Mouse (Mus musculus): Measurements from ENCODE around the gene Tent5b. TPM values are rescaled to one million over a fixed set of nuclear protein-coding genes. Genes with fewer than 3 reads are reported as not detected.
"Not testable (repeated sequence)": the region's sequence is repeated elsewhere in the genome, so short reads cannot be mapped to it uniquely, and the experiment has no call there.

The Tent5b gene
- polyA plus RNA-seq, 1 experiment from 2014 or later = 1.0 TPM

- H3K36me3 ChIP-seq (ENCODE audit: control insufficient read depth, insufficient read depth) = no peaks in the 10 kb centered on the region
- no peaks in the 10 kb centered on the region for H3K9me3 ChIP-seq (replicated peaks; ENCODE audit: control insufficient read depth, low read length)
- H3K9ac ChIP-seq (ENCODE audit: low read length) = no peak overlapping the region
- peaks cover 40% of the 10 kb centered on the region for H3K27me3 ChIP-seq (ENCODE audit: control insufficient read depth, insufficient read depth, low read length)
- no peaks in the 10 kb centered on the region for H3K4me1 ChIP-seq (ENCODE audit: control insufficient read depth, insufficient read depth, low read length)
- H3K4me3 ChIP-seq (ENCODE audit: low read length) = no peak overlapping the region
- 60% methylated on average over 9 of the region's 9 CpGs for WGBS
- no peak overlapping the region for H3K4me2 ChIP-seq (ENCODE audit: low read depth, low read length)
- H3K27ac ChIP-seq (ENCODE audit: low read length) = no peak overlapping the region
- no peak for ATAC-seq (replicated peaks; ENCODE audit: extremely low read depth, insufficient read depth, low FRiP score)
Measured at GRCm38 (mm10) chr4:133504755-133505485, 25.0 kb downstream of the Tent5b start.

GRCm38 (mm10) chr4:133506573-133506972 is 26.6 kb downstream of the Tent5b start:
- peaks cover 29% of the 10 kb centered on the region for H3K27me3 ChIP-seq (ENCODE audit: control insufficient read depth, insufficient read depth, low read length)
- no peak overlapping the region for H3K9ac ChIP-seq (ENCODE audit: low read length)
- peak overlapping the region; percentile 16; the same call in 1 of the 2 replicates for H3K27ac ChIP-seq (ENCODE audit: low read length)
- no peaks in the 10 kb centered on the region for H3K36me3 ChIP-seq (ENCODE audit: control insufficient read depth, insufficient read depth)
- ATAC-seq (replicated peaks; ENCODE audit: extremely low read depth, insufficient read depth, low FRiP score) = no peak
- WGBS = 51% methylated on average over 5 of the region's 5 CpGs
- no peaks in the 10 kb centered on the region for H3K9me3 ChIP-seq (replicated peaks; ENCODE audit: control insufficient read depth, low read length)
- H3K4me3 ChIP-seq (ENCODE audit: low read length) = no peak overlapping the region
- H3K4me2 ChIP-seq (ENCODE audit: low read depth, low read length) = no peak overlapping the region
- H3K4me1 ChIP-seq (ENCODE audit: control insufficient read depth, insufficient read depth, low read length) = no peaks in the 10 kb centered on the region

- H3K4me2 ChIP-seq (ENCODE audit: low read depth, low read length) = no peak overlapping the region
- H3K27me3 ChIP-seq (ENCODE audit: control insufficient read depth, insufficient read depth, low read length) = peaks cover 10% of the 10 kb centered on the region; the same call in 1 of the 2 replicates
- no peaks in the 10 kb centered on the region for H3K36me3 ChIP-seq (ENCODE audit: control insufficient read depth, insufficient read depth)
- no peak for ATAC-seq (replicated peaks; ENCODE audit: extremely low read depth, insufficient read depth, low FRiP score)
- no peak overlapping the region for H3K4me3 ChIP-seq (ENCODE audit: low read length)
- H3K27ac ChIP-seq (ENCODE audit: low read length) = no peak overlapping the region
- H3K4me1 ChIP-seq (ENCODE audit: control insufficient read depth, insufficient read depth, low read length) = no peaks in the 10 kb centered on the region
- 74% methylated on average over 7 of the region's 7 CpGs for WGBS
- no peaks in the 10 kb centered on the region for H3K9me3 ChIP-seq (replicated peaks; ENCODE audit: control insufficient read depth, low read length)
- no peak overlapping the region for H3K9ac ChIP-seq (ENCODE audit: low read length)
Measured at GRCm38 (mm10) chr4:133508990-133509389, 29.1 kb downstream of the Tent5b start.

GRCm38 (mm10) chr4:133511050-133511449 is 31.1 kb downstream of the Tent5b start:
- H3K9ac ChIP-seq (ENCODE audit: low read length) = no peak overlapping the region
- H3K9me3 ChIP-seq (replicated peaks; ENCODE audit: control insufficient read depth, low read length) = no peaks in the 10 kb centered on the region
- no peak overlapping the region for H3K27ac ChIP-seq (ENCODE audit: low read length)
- peaks cover 8% of the 10 kb centered on the region; the same call in 1 of the 2 replicates for H3K27me3 ChIP-seq (ENCODE audit: control insufficient read depth, insufficient read depth, low read length)
- ATAC-seq (replicated peaks; ENCODE audit: extremely low read depth, insufficient read depth, low FRiP score) = no peak
- 74% methylated on average over 5 of the region's 5 CpGs for WGBS
- no peaks in the 10 kb centered on the region for H3K4me1 ChIP-seq (ENCODE audit: control insufficient read depth, insufficient read depth, low read length)
- H3K36me3 ChIP-seq (ENCODE audit: control insufficient read depth, insufficient read depth) = no peaks in the 10 kb centered on the region
- no peak overlapping the region for H3K4me2 ChIP-seq (ENCODE audit: low read depth, low read length)
- no peak overlapping the region for H3K4me3 ChIP-seq (ENCODE audit: low read length)

- H3K4me3 ChIP-seq (ENCODE audit: low read length); H3K9ac ChIP-seq (ENCODE audit: low read length); H3K36me3 ChIP-seq (ENCODE audit: control insufficient read depth, insufficient read depth); H3K4me2 ChIP-seq (ENCODE audit: low read depth, low read length); H3K4me1 ChIP-seq (ENCODE audit: control insufficient read depth, insufficient read depth, low read length); ATAC-seq (replicated peaks; ENCODE audit: extremely low read depth, insufficient read depth, low FRiP score); H3K27me3 ChIP-seq (ENCODE audit: control insufficient read depth, insufficient read depth, low read length); H3K9me3 ChIP-seq (replicated peaks; ENCODE audit: control insufficient read depth, low read length); H3K27ac ChIP-seq (ENCODE audit: low read length): not testable (repeated sequence)
- WGBS = 48% methylated on average over 4 of the region's 5 CpGs
Measured at GRCm38 (mm10) chr4:133512511-133512910, 32.6 kb downstream of the Tent5b start.

GRCm38 (mm10) chr4:133512972-133513371 is 33.0 kb downstream of the Tent5b start:
- no peak overlapping the region for H3K4me3 ChIP-seq (ENCODE audit: low read length)
- WGBS = 8% methylated on average over 8 of the region's 8 CpGs
- no peak overlapping the region for H3K27ac ChIP-seq (ENCODE audit: low read length)
- peaks cover 7% of the 10 kb centered on the region; the same call in 1 of the 2 replicates for H3K27me3 ChIP-seq (ENCODE audit: control insufficient read depth, insufficient read depth, low read length)
- no peak overlapping the region for H3K4me2 ChIP-seq (ENCODE audit: low read depth, low read length)
- H3K4me1 ChIP-seq (ENCODE audit: control insufficient read depth, insufficient read depth, low read length) = no peaks in the 10 kb centered on the region
- H3K9ac ChIP-seq (ENCODE audit: low read length) = no peak overlapping the region
- no peaks in the 10 kb centered on the region for H3K36me3 ChIP-seq (ENCODE audit: control insufficient read depth, insufficient read depth)
- no peaks in the 10 kb centered on the region for H3K9me3 ChIP-seq (replicated peaks; ENCODE audit: control insufficient read depth, low read length)
- no peak for ATAC-seq (replicated peaks; ENCODE audit: extremely low read depth, insufficient read depth, low FRiP score)

- no peaks in the 10 kb centered on the region for H3K9me3 ChIP-seq (replicated peaks; ENCODE audit: control insufficient read depth, low read length)
- peaks cover 29% of the 10 kb centered on the region for H3K27me3 ChIP-seq (ENCODE audit: control insufficient read depth, insufficient read depth, low read length)
- H3K36me3 ChIP-seq (ENCODE audit: control insufficient read depth, insufficient read depth) = no peaks in the 10 kb centered on the region
- H3K4me2 ChIP-seq (ENCODE audit: low read depth, low read length) = peak within 1 kb of the TSS; percentile 73
- 0 out of 2 replicates have a peak, but pooled peaks cover 5% of the 10 kb centered on the region for H3K4me1 ChIP-seq (ENCODE audit: control insufficient read depth, insufficient read depth, low read length)
- H3K9ac ChIP-seq (ENCODE audit: low read length) = peak within 1 kb of the TSS; percentile 70
- H3K27ac ChIP-seq (ENCODE audit: low read length) = no peak within 1 kb of the TSS
- H3K4me3 ChIP-seq (ENCODE audit: low read length) = peak within 1 kb of the TSS; percentile 53
- peak; percentile 45; the same call in 1 of the 2 replicates for ATAC-seq (replicated peaks; ENCODE audit: extremely low read depth, insufficient read depth, low FRiP score)
- 4% methylated on average over 64 of the region's 69 CpGs for WGBS
Measured at GRCm38 (mm10) chr4:133518601-133519368, 38.9 kb downstream of the Tent5b start, which contains the start of gene Kdf1. TSS of gene Kdf1 (plus strand) at chr4:133518963.

- H3K4me2 ChIP-seq (ENCODE audit: low read depth, low read length) = peak overlapping the region; percentile 73
- peak overlapping the region; percentile 53 for H3K4me3 ChIP-seq (ENCODE audit: low read length)
- ATAC-seq (replicated peaks; ENCODE audit: extremely low read depth, insufficient read depth, low FRiP score) = peak; percentile 41; the same call in 1 of the 2 replicates
- peaks cover 29% of the 10 kb centered on the region for H3K27me3 ChIP-seq (ENCODE audit: control insufficient read depth, insufficient read depth, low read length)
- H3K36me3 ChIP-seq (ENCODE audit: control insufficient read depth, insufficient read depth) = no peaks in the 10 kb centered on the region
- H3K4me1 ChIP-seq (ENCODE audit: control insufficient read depth, insufficient read depth, low read length) = 0 out of 2 replicates have a peak, but pooled peaks cover 5% of the 10 kb centered on the region
- no peaks in the 10 kb centered on the region for H3K9me3 ChIP-seq (replicated peaks; ENCODE audit: control insufficient read depth, low read length)
- peak overlapping the region; percentile 70 for H3K9ac ChIP-seq (ENCODE audit: low read length)
- 5% methylated on average over 25 of the region's 25 CpGs for WGBS
- H3K27ac ChIP-seq (ENCODE audit: low read length) = no peak overlapping the region
Measured at GRCm38 (mm10) chr4:133519369-133519665, 39.4 kb downstream of the Tent5b start.

GRCm38 (mm10) chr4:133521502-133521901 is 41.6 kb downstream of the Tent5b start:
- H3K27ac ChIP-seq (ENCODE audit: low read length) = no peak overlapping the region

More at GRCm38 (mm10) chr4:133521502-133521901, 41.6 kb downstream of the Tent5b start:
- 60% methylated on average over 2 of the region's 2 CpGs for WGBS
- Histone ChIP-seq H3K9ac (ENCODE audit: low read length) (no peak overlapping the region), H3K27me3 (ENCODE audit: control insufficient read depth, insufficient read depth, low read length) (peaks cover 29% of the 10 kb centered on the region), H3K36me3 (ENCODE audit: control insufficient read depth, insufficient read depth) (no peaks in the 10 kb centered on the region), H3K4me2 (ENCODE audit: low read depth, low read length) (no peak overlapping the region), H3K4me3 (ENCODE audit: low read length) (no peak overlapping the region), H3K9me3 (replicated peaks; ENCODE audit: control insufficient read depth, low read length) (no peaks in the 10 kb centered on the region; the same call in 1 of the 2 replicates), H3K4me1 (ENCODE audit: control insufficient read depth, insufficient read depth, low read length) (0 out of 2 replicates have a peak, but pooled peaks cover 5% of the 10 kb centered on the region)
- ATAC-seq (replicated peaks; ENCODE audit: extremely low read depth, insufficient read depth, low FRiP score) = no peak
